Comparison of ENCODE assay signal across 28 mouse cellular contexts in genomic region chr12:41520326-41520725, GRCm38 (mm10).
"Had no signal": no experiment of that assay in that cellular context is flagged by ENCODE, and none has a peak within 500 bp of the region (broad histone marks: within the 10 kb centered on the region; RNA-seq: fewer than 3 reads in every experiment).

No protein-coding gene starts in this region.

- H3K9me3 ChIP-seq: heart, embryonic 10.5 days; heart, embryonic 12.5 days; hindbrain, embryonic 10.5 days; hindbrain, embryonic 12.5 days; intestine, embryonic 15.5 days; limb, embryonic 10.5 days; limb, embryonic 12.5 days; liver, embryonic 13.5 days; liver, embryonic 15.5 days had no signal

- DNase-seq: gastrocnemius, adult 2 months; gastrocnemius, postnatal 10 days; gastrocnemius, postnatal 25 days; heart, adult 18-20 months; heart, postnatal 10 days; heart, postnatal 4 days; kidney, adult 18-20 months; kidney, adult 8-10 months; kidney, postnatal 10 days; kidney, postnatal 25 days; kidney, postnatal 4 days; liver; liver, embryonic 13.5 days had no signal

- H3K9ac ChIP-seq: heart, embryonic 12.5 days; hindbrain, embryonic 12.5 days; hindbrain, embryonic 14.5 days; intestine, embryonic 15.5 days; limb, embryonic 12.5 days; liver, embryonic 13.5 days; liver, embryonic 15.5 days had no signal

- H3K4me1 ChIP-seq: heart, embryonic 10.5 days; heart, embryonic 12.5 days; hindbrain, embryonic 10.5 days; hindbrain, embryonic 12.5 days; intestine, embryonic 15.5 days; limb, embryonic 10.5 days; limb, embryonic 12.5 days; liver, embryonic 13.5 days; liver, embryonic 15.5 days had no signal

- H3K4me2 ChIP-seq: heart, embryonic 12.5 days; hindbrain, embryonic 12.5 days; hindbrain, embryonic 14.5 days; intestine, embryonic 15.5 days; limb, embryonic 12.5 days; liver, embryonic 11.5 days; liver, embryonic 13.5 days; liver, embryonic 15.5 days had no signal

- H3K4me3 ChIP-seq: gastrocnemius, adult 2 months; heart, embryonic 10.5 days; heart, embryonic 12.5 days; hindbrain, embryonic 10.5 days; hindbrain, embryonic 12.5 days; intestine, embryonic 15.5 days; layer of hippocampus, adult 2 months; left cerebral cortex, adult 2 months; limb, embryonic 10.5 days; limb, embryonic 12.5 days; liver, embryonic 13.5 days; liver, embryonic 15.5 days had no signal

- H3K27me3 ChIP-seq: heart, embryonic 12.5 days; hindbrain, embryonic 12.5 days; intestine, embryonic 15.5 days; limb, embryonic 12.5 days; liver, embryonic 13.5 days; liver, embryonic 15.5 days had no signal

- ATAC-seq: hindbrain, embryonic 16.5 days; inflammation-experienced regulatory T-cells, adult 6 months; intestine, embryonic 15.5 days; intestine, postnatal 0 days had no signal

- H3K27ac ChIP-seq: gastrocnemius, adult 2 months; heart, embryonic 10.5 days; hindbrain, embryonic 10.5 days; hindbrain, embryonic 12.5 days; hindbrain, embryonic 14.5 days; intestine, embryonic 15.5 days; layer of hippocampus, adult 2 months; left cerebral cortex, adult 2 months; limb, embryonic 10.5 days; limb, embryonic 12.5 days; liver, embryonic 13.5 days; liver, embryonic 15.5 days had no signal

- H3K36me3 ChIP-seq: heart, embryonic 10.5 days; heart, embryonic 12.5 days; hindbrain, embryonic 10.5 days; hindbrain, embryonic 12.5 days; intestine, embryonic 15.5 days; limb, embryonic 10.5 days; limb, embryonic 12.5 days; liver, embryonic 13.5 days; liver, embryonic 15.5 days had no signal
